Mouse (Mus musculus) megakaryocyte, adult 5-6 weeks (primary cell): ENCODE measurements around the gene Mrvi1. TPM values are rescaled to one million over a fixed set of nuclear protein-coding genes. Genes with fewer than 3 reads are reported as not detected.
A peak's percentile ranks its signal among the peaks of the same experiment; 100 is the strongest.

Experiments
- ATAC-seq: 2 replicates; pipeline ENCODE4 v1.8.0; 2016; ENCODE audit warnings: mild to moderate bottlenecking, inconsistent platforms; ENCODE audit not compliant: poor library complexity, severe bottlenecking
- total RNA-seq, 2 experiments: library from RNA; stranded (forward) in 1 of 2; stranded (reverse) in 1 of 2; fragments of 153-499, 151-499 nt in 1 of 2; fragments of 221-1000, 200-1000 nt in 1 of 2; gene quantifications; 2 replicates each; pipeline versions ENCODE4 v1.2.3 to v1.2.4; 2015 to 2017

The Mrvi1 gene
- total RNA-seq, 2 experiments from 2014 or later, result 0.02 to 0.04 TPM

DNA sequence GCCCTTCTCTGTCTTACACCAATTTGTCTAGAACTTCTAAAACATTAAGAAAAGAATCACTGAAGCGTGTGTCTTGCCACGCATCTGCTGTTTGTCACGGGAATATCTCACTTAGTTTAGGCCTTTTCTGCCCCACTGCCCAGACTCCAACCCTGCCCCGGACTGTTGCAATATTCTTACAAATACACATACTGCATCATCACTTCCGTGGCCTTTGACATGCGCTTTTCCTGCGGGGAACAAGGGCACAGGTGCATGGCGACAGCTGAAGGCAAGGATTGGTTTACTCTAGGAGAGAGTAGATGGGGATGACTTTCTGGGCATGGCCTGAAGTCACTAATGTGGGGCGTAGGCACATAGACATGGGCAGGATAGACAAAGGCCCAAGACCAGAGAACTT is 87.6 kb downstream of the Mrvi1 start:
- peak; percentile 80 for ATAC-seq

DNA sequence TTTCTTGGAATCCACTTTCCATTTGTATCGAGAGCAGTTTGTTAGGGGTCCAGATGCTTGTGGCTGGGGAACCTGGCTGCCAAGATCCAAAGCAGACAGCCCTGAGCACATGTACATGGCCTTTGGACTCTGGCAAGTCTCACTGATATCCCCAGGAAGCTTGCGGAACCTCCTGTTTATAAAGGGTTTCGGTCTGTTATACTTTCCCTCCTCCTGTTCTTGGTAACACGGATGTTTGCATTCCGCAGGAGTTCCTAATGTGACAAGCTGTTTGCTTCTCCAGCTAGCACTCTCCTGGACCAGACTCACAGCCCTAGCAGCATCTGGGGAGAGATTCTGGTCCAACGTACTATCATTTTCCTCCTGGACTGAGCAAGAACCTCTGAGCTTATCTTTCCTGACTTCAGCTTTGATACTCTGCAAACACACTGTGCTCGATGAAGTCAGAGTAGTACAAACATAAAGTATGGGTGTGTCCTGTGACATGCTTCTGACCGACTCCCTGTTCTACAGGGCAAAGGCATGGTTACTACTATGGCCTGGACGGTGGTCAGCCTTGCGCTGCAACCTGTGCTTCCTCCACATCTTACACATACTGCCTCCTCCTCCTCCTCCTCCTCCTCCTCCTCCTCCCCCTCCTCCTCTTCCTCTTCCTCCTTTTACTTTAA is 88.2 kb downstream of the Mrvi1 start:
- peak; percentile 55 for ATAC-seq

DNA sequence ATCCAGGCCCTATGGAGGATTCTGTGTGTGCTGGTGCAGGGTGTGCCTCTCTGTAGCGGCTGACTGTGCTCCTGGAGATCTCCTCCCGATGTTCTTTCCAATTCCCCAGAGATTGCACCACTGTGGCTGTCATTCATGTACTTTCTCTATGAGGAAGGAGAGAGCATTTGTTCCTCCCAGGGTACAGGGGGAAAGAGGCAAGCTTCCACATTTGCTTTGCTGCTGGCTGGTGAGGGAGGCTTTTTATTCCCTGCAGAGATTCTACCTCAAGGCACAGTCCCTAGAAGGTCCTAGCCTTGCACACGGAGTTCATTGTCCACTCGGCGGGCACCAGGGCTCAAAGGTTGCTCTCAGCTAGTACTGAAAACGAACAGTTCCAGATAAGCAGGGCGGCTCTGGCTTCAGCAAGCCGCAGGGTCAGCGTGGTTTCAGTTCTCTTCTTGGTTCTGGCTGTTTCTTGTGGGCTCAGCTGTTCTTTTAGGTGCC is 90.7 kb downstream of the Mrvi1 start:
- ATAC-seq, result peak; percentile 59

DNA sequence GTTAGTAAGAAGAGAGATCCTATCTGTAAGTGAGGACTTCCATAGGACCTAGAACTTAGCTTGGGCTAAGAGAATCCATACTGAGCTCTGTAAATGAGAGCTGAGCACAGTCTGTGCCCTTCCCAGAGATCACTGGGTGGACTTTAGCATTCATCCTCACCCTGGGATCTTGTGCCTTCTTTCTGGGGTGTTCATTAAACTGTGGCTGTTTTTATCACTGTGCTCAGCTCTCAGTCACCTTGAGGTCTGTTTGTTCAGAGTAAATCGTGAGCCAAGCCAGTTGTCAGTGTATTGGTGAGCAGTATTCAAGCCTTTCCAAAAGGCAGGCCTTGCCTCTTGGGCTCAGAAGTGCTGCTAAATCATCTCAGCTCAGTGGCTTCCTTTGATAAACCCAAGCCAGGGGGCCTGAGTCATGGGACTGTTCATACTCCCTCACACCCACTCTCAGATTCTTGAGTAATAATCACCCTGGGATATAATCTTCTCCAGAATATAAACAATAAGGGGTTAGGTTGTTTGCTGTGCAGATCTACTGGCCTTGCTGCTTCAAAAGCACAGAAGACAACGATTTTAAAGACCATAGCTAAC is 100.4 kb downstream of the Mrvi1 start:
- no peak for ATAC-seq

DNA sequence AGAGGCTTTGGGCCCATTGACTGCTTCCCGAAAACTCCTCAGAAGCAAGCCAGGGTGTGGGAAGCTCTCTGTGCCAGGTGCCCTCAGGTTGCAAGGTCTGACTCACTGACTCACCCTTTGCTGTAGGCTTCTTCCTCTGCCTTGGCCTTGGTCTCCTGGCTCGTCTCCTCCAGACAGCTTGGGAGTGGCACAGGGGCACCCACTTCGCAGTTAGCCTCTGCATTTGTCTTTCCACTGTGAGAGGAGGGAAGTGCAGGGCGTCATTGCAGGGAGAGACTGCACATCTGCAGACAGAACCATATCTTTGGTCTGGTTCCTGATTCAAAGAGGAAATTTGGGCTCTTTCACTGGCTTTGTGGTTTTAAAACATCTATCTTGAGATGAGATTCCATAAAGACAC is 104.2 kb downstream of the Mrvi1 start:
- peak; percentile 68 for ATAC-seq

DNA sequence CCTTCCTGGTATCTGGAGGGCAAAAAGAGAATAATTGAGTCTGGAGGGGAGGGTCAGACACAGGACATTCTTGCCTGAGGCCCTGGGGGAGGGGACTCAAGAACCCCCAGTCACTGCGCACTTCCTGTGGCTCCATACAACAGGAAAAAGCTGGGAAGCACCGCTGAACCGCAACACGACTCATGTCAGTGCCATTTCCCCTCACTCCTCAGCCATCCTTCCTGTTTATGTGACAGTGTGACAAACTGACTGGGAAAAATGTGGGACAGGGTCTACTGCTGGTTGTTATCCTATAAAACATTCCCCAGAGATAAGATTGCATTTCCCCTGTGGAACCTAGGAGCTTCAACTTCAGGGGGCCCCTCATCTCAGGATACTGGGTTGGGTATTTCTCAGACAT is 105.3 kb downstream of the Mrvi1 start:
- ATAC-seq, result 0 out of 2 replicates have a peak, but pooled peaks have one; percentile 9

DNA sequence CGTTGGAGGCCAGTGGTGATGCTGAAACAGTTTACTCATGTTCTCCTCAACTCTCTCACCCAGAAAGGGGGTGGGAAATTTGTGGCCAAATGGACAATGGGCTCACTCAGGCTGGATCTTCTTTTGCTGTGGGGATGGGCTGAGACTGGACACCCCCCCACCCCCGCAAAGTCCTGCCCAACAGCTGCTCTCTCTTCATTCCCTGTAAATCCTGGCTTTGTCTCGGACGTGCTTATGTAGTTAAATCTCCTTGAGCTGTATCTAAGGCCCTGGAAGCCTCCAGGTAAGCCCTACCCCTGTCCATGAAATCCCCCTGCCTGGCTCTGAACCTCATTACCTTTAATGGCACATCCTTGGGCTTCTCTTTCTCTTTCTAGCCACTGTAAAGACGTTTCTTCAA is 113.5 kb downstream of the Mrvi1 start:
- no peak for ATAC-seq

DNA sequence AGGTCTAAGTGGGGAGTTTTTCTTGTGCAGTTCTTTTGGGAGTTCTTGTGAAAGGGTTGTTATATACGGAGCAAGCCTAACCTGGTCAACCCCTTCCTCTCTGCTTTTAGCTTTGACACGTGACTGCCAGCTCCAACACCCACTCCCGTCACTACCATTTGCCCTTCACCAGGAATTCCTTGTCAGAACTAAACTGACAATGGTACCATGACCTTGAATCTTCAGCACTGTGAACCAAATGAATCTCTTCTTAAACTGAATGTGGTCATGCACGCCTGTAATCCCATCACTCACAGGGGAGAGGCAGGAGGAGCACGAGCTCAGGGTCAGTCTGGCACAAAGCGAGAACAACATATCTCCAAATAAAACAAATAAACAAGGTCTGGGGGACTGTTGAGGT is 115.1 kb downstream of the Mrvi1 start:
- no peak for ATAC-seq

DNA sequence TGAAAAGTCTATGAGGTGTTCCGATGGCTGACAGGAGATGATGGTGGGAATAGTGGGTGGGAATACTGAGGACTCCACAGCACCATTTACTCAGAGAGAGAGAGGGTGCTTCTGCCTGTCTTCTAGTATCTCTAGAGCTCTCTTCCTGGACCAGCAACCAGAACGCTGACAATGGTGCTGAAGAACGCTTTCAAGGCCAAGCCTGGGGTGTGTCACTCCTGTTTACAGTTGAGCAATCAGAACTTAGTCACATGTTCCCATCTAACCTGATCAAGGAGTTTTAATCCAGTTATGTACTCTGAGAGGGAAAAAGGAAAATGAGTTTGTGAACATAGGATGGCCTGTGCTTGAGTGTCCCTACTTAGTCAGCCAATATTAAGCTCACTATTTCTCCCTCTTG is 116.2 kb downstream of the Mrvi1 start:
- ATAC-seq, result no peak

DNA sequence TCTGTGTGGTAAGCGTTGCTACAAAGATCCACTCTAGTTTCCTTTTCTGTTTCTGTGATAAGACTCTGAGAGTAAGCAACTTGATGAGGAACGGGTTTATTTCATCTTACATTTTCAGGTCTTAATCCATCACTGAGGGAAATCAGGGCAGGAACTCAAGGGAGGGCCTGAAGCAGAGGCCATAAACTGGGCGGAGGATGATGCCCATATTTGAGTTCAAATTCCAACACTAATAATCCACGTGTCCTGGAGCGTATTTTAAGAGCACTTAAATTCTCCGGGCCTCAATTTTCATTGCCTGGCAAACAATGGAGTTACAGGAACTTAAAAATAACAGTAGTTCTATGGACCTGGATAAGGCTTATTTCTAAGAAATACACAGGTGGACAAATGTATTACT is 116.7 kb downstream of the Mrvi1 start:
- ATAC-seq, result no peak

DNA sequence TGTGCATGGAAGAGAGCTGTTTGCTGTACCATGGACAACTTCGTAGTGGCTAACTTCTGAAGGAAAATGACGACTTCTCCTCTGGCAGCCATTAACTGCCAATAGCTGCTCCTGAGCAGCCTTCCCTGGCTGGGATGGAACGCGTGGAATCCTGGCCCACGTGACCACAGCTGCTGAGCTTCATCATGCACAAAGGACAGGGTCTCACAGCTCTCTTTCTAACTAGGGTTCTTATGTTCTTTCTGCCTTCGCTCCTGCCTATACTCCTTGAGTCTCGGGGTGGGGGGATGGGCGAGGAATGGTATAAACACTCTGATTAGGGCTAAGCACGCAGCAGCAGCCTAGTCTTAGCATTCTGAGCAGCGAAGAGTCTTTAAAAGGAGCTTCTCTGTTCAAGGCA is 117.2 kb downstream of the Mrvi1 start:
- no peak for ATAC-seq

DNA sequence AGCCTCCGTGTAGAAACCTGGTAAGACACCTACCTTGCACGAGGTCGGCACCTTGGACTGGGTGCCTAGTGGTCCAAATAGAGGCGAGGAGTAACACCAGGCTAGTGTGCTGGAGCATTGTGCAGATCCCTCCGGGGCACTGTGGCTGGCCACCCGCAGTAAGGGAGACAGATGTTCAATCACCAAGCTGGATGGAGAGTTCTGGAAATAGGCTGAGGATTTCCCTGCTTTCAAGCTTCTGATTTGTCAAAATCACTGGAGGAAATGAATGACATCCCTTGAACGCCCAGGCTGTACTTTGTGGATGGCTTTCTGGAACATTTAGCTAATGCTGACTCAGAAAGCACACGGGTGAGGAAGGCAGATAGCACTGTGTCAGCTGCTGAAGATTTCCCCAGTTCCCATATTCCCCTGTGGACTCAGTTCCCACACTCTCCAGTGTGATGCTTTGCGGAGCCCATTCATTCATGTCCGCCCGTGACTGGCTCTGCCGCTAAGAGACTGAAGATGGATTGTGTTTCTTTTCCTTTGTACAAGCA is 119.4 kb downstream of the Mrvi1 start, which contains the start of gene Lyve1:
Gene Lyve1, minus strand, starts transcription at position 489 of the 539 bp plus-strand sequence.
- ATAC-seq, result no peak

DNA sequence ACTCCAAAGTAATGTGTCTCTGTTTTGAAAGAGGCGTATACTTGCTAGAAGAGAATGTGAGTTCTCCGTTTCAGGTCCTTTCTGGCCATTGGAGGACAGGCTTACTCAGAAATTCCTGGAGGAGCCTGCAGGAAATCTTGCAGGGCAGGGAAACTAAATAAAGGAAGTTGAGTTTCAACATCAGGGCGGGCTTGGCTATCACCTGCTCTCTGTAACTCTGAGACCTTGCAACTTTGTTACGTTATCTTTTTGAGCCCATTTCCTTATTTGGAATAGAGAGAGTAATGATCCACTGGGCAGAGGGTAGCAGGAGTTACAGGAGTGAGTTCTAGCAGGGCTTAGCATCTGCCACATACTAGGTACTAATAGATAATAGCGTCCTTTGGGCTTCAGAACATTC is 122.1 kb downstream of the Mrvi1 start:
- ATAC-seq, result peak; percentile 81

DNA sequence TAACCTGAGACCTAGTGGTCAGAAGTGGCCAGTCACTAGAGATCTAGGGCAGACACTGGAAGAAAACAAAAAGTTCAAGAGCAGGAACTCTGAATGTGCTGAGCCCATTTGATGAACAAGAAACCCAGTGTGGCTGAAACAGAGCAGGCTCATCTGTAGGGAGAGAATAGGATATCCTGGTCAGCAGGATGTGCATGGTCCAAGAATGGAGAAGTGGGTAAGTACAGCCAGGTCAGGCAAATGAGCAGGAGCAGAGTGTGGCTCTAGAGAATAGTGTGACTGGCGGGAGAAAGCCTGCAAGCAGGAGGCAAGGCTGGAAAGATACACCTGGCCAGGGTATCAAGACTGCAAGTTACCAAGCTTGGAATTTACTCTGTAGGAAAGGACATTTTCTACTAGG is 126.7 kb downstream of the Mrvi1 start:
- ATAC-seq, result peak; percentile 55

DNA sequence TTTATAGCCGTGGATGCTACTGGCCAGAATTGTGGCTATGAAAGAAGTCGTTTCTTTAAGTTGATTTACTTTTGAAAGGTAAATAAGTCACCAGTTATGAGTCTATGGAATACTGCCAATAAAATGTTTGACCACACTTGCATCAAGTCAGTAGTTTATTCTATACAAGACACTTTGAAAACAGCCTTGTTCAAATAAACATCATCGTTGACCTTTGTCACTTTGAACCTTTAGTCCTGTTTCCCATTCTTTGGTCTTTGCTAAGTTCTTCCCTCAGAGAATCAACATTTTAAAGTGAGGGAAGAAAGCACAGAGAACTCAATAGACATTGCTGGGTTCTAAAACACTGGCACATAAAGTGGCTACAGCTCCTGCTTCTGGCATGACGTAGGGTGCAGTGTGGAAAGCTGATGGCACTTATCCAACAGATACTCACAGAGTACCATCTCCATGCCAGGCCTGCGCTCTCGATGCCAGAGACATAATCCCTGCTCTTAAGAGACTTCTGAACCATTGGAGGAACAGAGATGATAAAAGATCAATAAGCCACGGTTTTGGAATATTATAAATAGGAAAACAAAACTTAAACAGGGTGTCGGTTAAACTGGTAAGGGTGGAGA is 127.2 kb downstream of the Mrvi1 start:
- no peak for ATAC-seq

DNA sequence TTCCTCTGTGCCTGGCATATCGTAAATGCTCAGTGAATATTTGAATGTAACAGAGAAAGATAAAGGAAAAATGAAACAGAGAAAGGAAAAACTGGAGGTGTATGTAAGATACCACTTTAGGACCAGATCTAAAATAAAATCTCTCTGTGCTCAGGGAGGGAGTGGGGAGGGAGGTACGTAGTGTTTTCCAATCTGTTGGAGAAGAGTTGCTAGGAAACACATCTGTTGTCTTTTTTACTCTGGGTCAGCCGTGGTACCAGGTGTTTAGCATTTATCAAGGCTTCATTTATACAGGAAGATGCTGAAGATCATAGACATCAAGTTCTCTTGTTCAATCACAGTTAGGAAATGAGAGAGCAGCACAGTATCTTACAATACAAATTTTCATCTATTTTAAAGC is 127.7 kb downstream of the Mrvi1 start:
- ATAC-seq, result no peak

DNA sequence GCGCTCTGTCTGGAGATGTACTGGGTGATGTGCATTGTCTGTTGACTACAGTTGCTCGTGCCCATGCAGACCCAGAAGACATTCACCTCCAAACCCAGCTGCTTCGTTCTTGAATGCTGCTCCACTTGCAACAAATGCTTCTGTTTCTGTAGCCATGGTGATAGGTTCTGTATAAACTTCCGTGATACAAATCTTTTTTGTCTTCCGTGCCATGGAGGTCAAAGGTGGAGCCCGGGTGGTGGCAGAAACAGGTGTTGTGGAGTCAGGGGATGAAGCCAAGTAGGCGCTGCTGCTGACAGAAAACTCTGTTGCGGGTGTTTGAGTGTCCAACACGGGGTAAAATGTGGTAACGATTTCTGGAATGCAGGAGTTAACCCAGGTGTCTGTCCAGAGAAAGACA is 128.7 kb downstream of the Mrvi1 start:
- ATAC-seq, result no peak

DNA sequence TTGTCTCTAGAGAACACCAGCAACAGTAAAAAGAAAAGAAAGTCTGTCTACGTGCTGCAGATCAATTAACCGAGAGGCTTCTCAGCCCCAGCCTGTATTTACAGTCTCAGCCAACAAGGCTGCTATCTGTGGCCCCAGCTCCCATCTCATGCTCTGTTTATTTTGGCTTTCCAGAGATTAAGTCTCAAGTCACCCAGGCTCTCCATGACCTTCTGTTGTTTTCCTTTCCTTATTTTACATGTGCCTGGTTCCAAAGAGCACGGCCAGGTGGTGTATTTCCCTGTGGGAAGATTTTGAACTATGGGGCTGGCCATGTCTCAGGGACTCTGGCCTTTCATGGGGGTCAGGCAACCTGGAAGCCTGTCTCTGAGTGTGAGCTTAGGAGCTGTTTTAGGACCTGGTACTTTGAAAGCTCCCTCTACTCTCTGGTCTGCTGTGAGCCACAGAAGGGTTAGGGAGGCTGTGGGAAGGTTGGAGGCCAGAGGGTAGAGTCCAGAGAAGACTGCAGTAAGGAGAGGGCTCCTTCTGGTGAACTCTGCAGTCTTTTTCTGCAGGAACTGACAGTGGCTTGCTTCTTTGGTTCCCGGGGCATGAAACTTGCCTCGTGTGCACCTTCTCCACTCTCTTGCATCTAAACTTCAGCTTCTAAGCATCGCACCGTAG is 130.6 kb downstream of the Mrvi1 start:
- no peak for ATAC-seq

DNA sequence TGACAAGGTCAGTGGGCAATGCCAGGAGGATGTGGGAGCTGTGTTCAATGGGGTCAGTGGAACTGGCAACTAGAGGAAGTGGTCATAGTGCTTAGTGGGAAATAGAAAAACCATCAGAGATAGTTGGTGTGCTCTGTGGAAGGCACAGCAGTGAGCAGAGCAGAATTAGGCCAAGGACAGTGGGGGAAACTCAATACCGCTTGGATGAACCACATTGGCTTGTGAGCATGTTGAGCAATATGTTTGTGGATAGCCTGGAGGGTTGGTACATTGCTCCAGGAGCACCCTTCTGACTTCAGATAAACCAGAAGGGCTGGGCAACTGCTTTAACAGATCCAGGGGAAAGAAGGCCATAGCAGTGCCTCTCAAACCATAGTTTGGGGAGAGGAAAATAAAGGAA is 133.9 kb downstream of the Mrvi1 start:
- peak; percentile 3; the same call in 1 of the 2 replicates for ATAC-seq

DNA sequence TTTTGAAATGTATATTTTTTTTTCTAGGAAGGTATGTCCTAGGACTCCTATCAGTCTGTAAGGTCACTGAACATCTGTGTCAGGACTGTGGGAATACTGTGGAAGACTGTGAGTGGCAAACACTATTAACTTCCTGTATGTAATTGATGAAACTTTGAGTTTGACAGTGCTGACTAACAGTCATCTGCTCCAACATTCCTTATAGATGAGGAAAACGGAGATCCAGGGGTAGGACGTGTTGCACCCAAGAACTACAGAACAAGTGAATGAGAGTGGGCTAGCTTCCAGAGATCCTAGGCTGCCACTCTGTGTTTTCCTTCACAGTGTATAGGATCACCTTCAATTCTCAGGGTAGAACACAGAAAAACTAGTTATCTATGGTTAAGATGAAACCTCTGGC is 134.9 kb downstream of the Mrvi1 start:
- ATAC-seq, result no peak
